8 mouse cellular contexts compared by ENCODE assay signal in genomic region chrX:109094800-109095199, GRCm38 (mm10). TPM values are rescaled to one million over a fixed set of nuclear protein-coding genes. Genes with fewer than 3 reads are reported as not detected.
A peak's percentile ranks its signal among the peaks of the same experiment; 100 is the strongest.
DNase-seq lines count a peak whose midpoint lies in the region; ATAC-seq and TF ChIP-seq lines count a peak whose summit lies in the region.

No protein-coding gene starts in this region.

- DNase-seq in left cerebral cortex, adult 2 months (ENCODE audit: extremely low spot score in 1 of 2, low spot score in 2 of 2): no peak
- no peak for DNase-seq in left cerebral cortex, postnatal 14 days (ENCODE audit: low spot score in 2 of 2)
- peak; percentile 34 for DNase-seq in embryonic facial prominence, embryonic 11.5 days (ENCODE audit: low spot score)
- DNase-seq in thymus, postnatal 10 days (ENCODE audit: low spot score in 2 of 2): no peak
- DNase-seq in urinary bladder, postnatal 10 days (ENCODE audit: low spot score): no peak
- no peak for DNase-seq in frontal cortex, postnatal 25 days (ENCODE audit: low spot score in 2 of 2)

- intact Hi-C loops in left cerebral cortex, adult 2 months (cut with DNase I): loop anchor here (5.0 to 10.0 kb wide), 2 partner anchors 82 to 140 kb away; partner anchors contain the start of gene Hmgn5
- intact Hi-C loops in left cerebral cortex, postnatal 14 days (cut with DNase I): loop anchor here (10.0 kb wide), 1 partner anchor 260 kb away; no protein-coding TSS in a partner anchor

- H3K4me2 ChIP-seq in embryonic facial prominence, embryonic 11.5 days (ENCODE audit: low read depth, low read length): no peak overlapping the region
- H3K4me2 ChIP-seq in intestine, embryonic 15.5 days (replicated peaks): peak overlapping the region; percentile 48; the same call in 1 of the 2 replicates
- peak overlapping the region; percentile 52 for H3K4me2 ChIP-seq in neural tube, embryonic 12.5 days (replicated peaks)

- no peak; the same call in 1 of the 2 replicates for ATAC-seq in embryonic facial prominence, embryonic 11.5 days (replicated peaks; ENCODE audit: insufficient number of reproducible peaks, low FRiP score, low TSS enrichment, low read depth)
- peak; percentile 24 for ATAC-seq in intestine, embryonic 15.5 days
- peak; percentile 62 for ATAC-seq in neural tube, embryonic 12.5 days (ENCODE audit: low FRiP score, low read depth)

- no peak overlapping the region for H3K9ac ChIP-seq in embryonic facial prominence, embryonic 11.5 days (replicated peaks; ENCODE audit: low read length)
- H3K9ac ChIP-seq in intestine, embryonic 15.5 days: no peak overlapping the region
- no peak overlapping the region for H3K9ac ChIP-seq in neural tube, embryonic 12.5 days

- H3K9me3 ChIP-seq in embryonic facial prominence, embryonic 11.5 days (replicated peaks; ENCODE audit: control insufficient read depth, low read length): no peaks in the 10 kb centered on the region
- no peaks in the 10 kb centered on the region for H3K9me3 ChIP-seq in intestine, embryonic 15.5 days
- H3K9me3 ChIP-seq in neural tube, embryonic 12.5 days: no peaks in the 10 kb centered on the region

- no peaks in the 10 kb centered on the region for H3K4me1 ChIP-seq in embryonic facial prominence, embryonic 11.5 days (ENCODE audit: control insufficient read depth, insufficient read depth, low read length)
- no peaks in the 10 kb centered on the region for H3K4me1 ChIP-seq in intestine, embryonic 15.5 days (replicated peaks)
- no peaks in the 10 kb centered on the region for H3K4me1 ChIP-seq in neural tube, embryonic 12.5 days

- 18% methylated on average over 4 of the region's 4 CpGs for WGBS in embryonic facial prominence, embryonic 11.5 days
- 10% methylated on average over 4 of the region's 4 CpGs for WGBS in intestine, embryonic 15.5 days
- WGBS in neural tube, embryonic 12.5 days: 13% methylated on average over 4 of the region's 4 CpGs

- H3K4me3 ChIP-seq in left cerebral cortex, adult 2 months: peak overlapping the region; percentile 55
- peak overlapping the region; percentile 44 for H3K4me3 ChIP-seq in embryonic facial prominence, embryonic 11.5 days (ENCODE audit: low read depth, low read length)
- peak overlapping the region; percentile 45 for H3K4me3 ChIP-seq in intestine, embryonic 15.5 days (replicated peaks)
- H3K4me3 ChIP-seq in neural tube, embryonic 12.5 days: peak overlapping the region; percentile 40

- H3K27ac ChIP-seq in left cerebral cortex, adult 2 months: peak overlapping the region; percentile 84; the same call in 1 of the 2 replicates
- H3K27ac ChIP-seq in embryonic facial prominence, embryonic 11.5 days (replicated peaks; ENCODE audit: low read depth, low read length): 0 out of 2 replicates have a peak overlapping the region, but pooled peaks have one; percentile 35
- peak overlapping the region; percentile 82 for H3K27ac ChIP-seq in intestine, embryonic 15.5 days
- no peak overlapping the region for H3K27ac ChIP-seq in neural tube, embryonic 12.5 days

- no peaks in the 10 kb centered on the region for H3K36me3 ChIP-seq in embryonic facial prominence, embryonic 11.5 days (replicated peaks; ENCODE audit: control insufficient read depth, insufficient read depth, low read depth, low read length)
- no peaks in the 10 kb centered on the region for H3K36me3 ChIP-seq in intestine, embryonic 15.5 days
- no peaks in the 10 kb centered on the region for H3K36me3 ChIP-seq in neural tube, embryonic 12.5 days

- no peaks in the 10 kb centered on the region for H3K27me3 ChIP-seq in embryonic facial prominence, embryonic 11.5 days (ENCODE audit: control insufficient read depth, insufficient read depth, low read length)
- H3K27me3 ChIP-seq in intestine, embryonic 15.5 days (replicated peaks): no peaks in the 10 kb centered on the region
- no peaks in the 10 kb centered on the region for H3K27me3 ChIP-seq in neural tube, embryonic 12.5 days (replicated peaks)

- no peak for TF ChIP-seq CTCF in left cerebral cortex, adult 2 months (IDR thresholded peaks at IDR 0.05)

RNA-seq across cellular contexts. Expression of gene Sh3bgrl, which starts 0.4 kb away (rescaled TPM):
- total RNA-seq in left cerebral cortex, adult 2 months (2021): 10 to 100 TPM; 52.2 to 56.9 TPM
- 10 to 100 TPM; 64.4 to 73.3 TPM for total RNA-seq in left cerebral cortex, postnatal 14 days (2021)
- 155 and 159 TPM in 2 replicates for polyA plus RNA-seq in embryonic facial prominence, embryonic 11.5 days (2014; fragmentation: Nextera tagmentation; extraction: Ambion mirVana)
- 95.1 and 105 TPM in 2 replicates for polyA plus RNA-seq in intestine, embryonic 15.5 days (2015; fragmentation: Nextera tagmentation; extraction: Ambion mirVana)
- 173 and 184 TPM in 2 replicates for polyA plus RNA-seq in neural tube, embryonic 12.5 days (2016; fragmentation: Nextera tagmentation; extraction: Ambion mirVana)
